Mouse (Mus musculus): Measurements from ENCODE around the gene Fnbp1l. TPM values are rescaled to one million over a fixed set of nuclear protein-coding genes. Genes with fewer than 3 reads are reported as not detected.

Gene Fnbp1l
- total RNA-seq (2022): 1 to 10 TPM; 2.0 to 3.7 (median 2.5) TPM

GRCm38 (mm10) chr3:122618991-122619930 lies at the start of gene Fnbp1l:
Fnbp1l (minus strand) TSS chr3:122619715.
- no peak for DNase-seq (ENCODE audit: low spot score in 2 of 2)

GRCm38 (mm10) chr3:122660795-122661194 lies 41.3 kb upstream of the Fnbp1l start:
- DNase-seq (ENCODE audit: low spot score in 2 of 2): no peak

- DNase-seq (ENCODE audit: low spot score in 2 of 2): no peak
Observed at GRCm38 (mm10) chr3:122659261-122659917, 39.9 kb upstream of the Fnbp1l start.

GRCm38 (mm10) chr3:122647195-122647837 lies 27.8 kb upstream of the Fnbp1l start:
- no peak for DNase-seq (ENCODE audit: low spot score in 2 of 2)

GRCm38 (mm10) chr3:122640286-122640685 lies 20.8 kb upstream of the Fnbp1l start:
- DNase-seq (ENCODE audit: low spot score in 2 of 2): no peak

- no peak for DNase-seq (ENCODE audit: low spot score in 2 of 2)
Observed at GRCm38 (mm10) chr3:122639197-122639475, 19.6 kb upstream of the Fnbp1l start.

GRCm38 (mm10) chr3:122638329-122639196 lies 19.0 kb upstream of the Fnbp1l start:
- peak; percentile 92 to 93 for DNase-seq (ENCODE audit: low spot score in 2 of 2)

GRCm38 (mm10) chr3:122637280-122637679 lies 17.8 kb upstream of the Fnbp1l start:
- DNase-seq (ENCODE audit: low spot score in 2 of 2): no peak

- DNase-seq (ENCODE audit: low spot score in 2 of 2): no peak
Observed at GRCm38 (mm10) chr3:122635246-122635645, 15.7 kb upstream of the Fnbp1l start.

GRCm38 (mm10) chr3:122629580-122629979 lies 10.1 kb upstream of the Fnbp1l start:
- no peak for DNase-seq (ENCODE audit: low spot score in 2 of 2)

GRCm38 (mm10) chr3:122628956-122629355 lies 9.4 kb upstream of the Fnbp1l start:
- no peak for DNase-seq (ENCODE audit: low spot score in 2 of 2)

- DNase-seq (ENCODE audit: low spot score in 2 of 2): no peak
Observed at GRCm38 (mm10) chr3:122628546-122628945, 9.0 kb upstream of the Fnbp1l start.

GRCm38 (mm10) chr3:122627846-122628245 lies 8.3 kb upstream of the Fnbp1l start:
- no peak for DNase-seq (ENCODE audit: low spot score in 2 of 2)

GRCm38 (mm10) chr3:122624591-122624990 lies 5.1 kb upstream of the Fnbp1l start:
- no peak for DNase-seq (ENCODE audit: low spot score in 2 of 2)

- DNase-seq (ENCODE audit: low spot score in 2 of 2): no peak
Observed at GRCm38 (mm10) chr3:122620285-122620931, 893 bp upstream of the Fnbp1l start.

GRCm38 (mm10) chr3:122619931-122620284 lies 393 bp upstream of the Fnbp1l start:
- DNase-seq (ENCODE audit: low spot score in 2 of 2): no peak

- no peak for DNase-seq (ENCODE audit: low spot score in 2 of 2)
Observed at GRCm38 (mm10) chr3:122618402-122618801, 1.1 kb downstream of the Fnbp1l start.

GRCm38 (mm10) chr3:122617613-122618340 lies 1.7 kb downstream of the Fnbp1l start:
- DNase-seq (ENCODE audit: low spot score in 2 of 2): no peak

GRCm38 (mm10) chr3:122612537-122612936 lies 7.0 kb downstream of the Fnbp1l start:
- no peak for DNase-seq (ENCODE audit: low spot score in 2 of 2)

GRCm38 (mm10) chr3:122611761-122612160 lies 7.8 kb downstream of the Fnbp1l start:
- DNase-seq (ENCODE audit: low spot score in 2 of 2): no peak
